Mouse (Mus musculus): ENCODE measurements around the gene Trim47.

GRCm38 (mm10) chr11:116100839-116101238 lies 26.2 kb downstream of the Trim47 start:
- no peak for TF ChIP-seq CTCF (IDR thresholded peaks at IDR 0.05; ENCODE audit: borderline replicate concordance, extremely low read depth, insufficient read depth, insufficient read length)
- TF ChIP-seq POLR2A (IDR thresholded peaks at IDR 0.05; ENCODE audit: borderline replicate concordance, extremely low read depth, insufficient read depth, insufficient read length, poor library complexity, severe bottlenecking) = no peak
